Comparison of ENCODE assay signal across 14 mouse cellular contexts in the genomic region with DNA sequence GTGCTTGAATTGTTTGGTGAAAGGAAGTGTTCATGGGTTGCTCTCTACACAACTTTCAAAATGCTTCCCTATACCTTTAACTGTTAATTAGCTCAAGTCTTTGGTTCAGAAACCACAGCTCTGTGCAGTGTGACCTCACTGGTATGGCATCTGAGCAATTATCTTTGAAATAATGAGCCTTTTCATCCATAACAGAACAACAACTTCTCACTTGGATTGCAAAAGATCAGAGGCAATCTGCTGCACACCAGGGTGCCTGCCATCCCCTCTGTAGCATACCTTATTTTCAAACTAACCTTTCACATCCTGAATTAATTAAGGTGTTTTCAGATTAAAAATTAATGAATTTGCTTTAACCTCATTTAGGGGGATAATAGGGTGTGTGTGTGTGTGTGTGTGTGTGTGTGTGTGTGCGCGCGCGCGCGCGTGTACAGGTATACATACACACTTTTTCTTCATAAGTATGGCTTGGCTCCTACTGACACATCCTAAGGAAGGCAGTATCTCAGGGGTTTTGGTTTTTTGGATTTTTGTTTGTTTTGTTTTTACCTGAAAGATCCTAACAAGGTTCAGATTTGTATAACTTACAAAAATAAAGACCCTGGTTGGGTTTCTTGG.
DNase-seq lines count a peak whose midpoint lies in the region; ATAC-seq and TF ChIP-seq lines count a peak whose summit lies in the region.
"Had no signal": no experiment of that assay in that cellular context is flagged by ENCODE, and none has a peak within 500 bp of the region (broad histone marks: within the 10 kb centered on the region; RNA-seq: fewer than 3 reads in every experiment).

No protein-coding gene starts in this region.

- TF ChIP-seq CTCF in hindbrain, postnatal 0 days (IDR thresholded peaks at IDR 0.05; ENCODE audit: low read depth), result no peak

- H3K4me2 ChIP-seq in forebrain, embryonic 11.5 days (ENCODE audit: low read depth, low read length, severe bottlenecking), result no peak overlapping the region
- H3K4me2 ChIP-seq in hindbrain, postnatal 0 days (ENCODE audit: low read depth, low read length), result no peak overlapping the region
- H3K4me2 ChIP-seq: limb, embryonic 15.5 days; stomach, embryonic 15.5 days had no signal

- peak; percentile 95 for ATAC-seq in forebrain, embryonic 11.5 days (replicated peaks; ENCODE audit: low FRiP score)
- ATAC-seq in hindbrain, postnatal 0 days, result peak; percentile 77
- ATAC-seq: intestine, postnatal 0 days had no signal

- DNase-seq in cerebellum, postnatal 36 days, result peak; percentile 5 to 7
- no peak for DNase-seq in cerebellum, adult 11-12 months
- peak; percentile 28 for DNase-seq in ES-CJ7 (ENCODE audit: low read depth, low spot score)
- peak; percentile 73 for DNase-seq in forebrain, embryonic 11.5 days (ENCODE audit: low spot score)
- DNase-seq in hindbrain, postnatal 0 days (ENCODE audit: low spot score), result peak; percentile 56
- no peak for DNase-seq in urinary bladder, adult 18-20 months (ENCODE audit: low spot score in 2 of 2)
- DNase-seq in liver, result no peak
- DNase-seq in adrenal gland, postnatal 10 days, result no peak
- DNase-seq: layer of hippocampus, adult 9-11 months; lung, postnatal 4 days; right cerebral cortex, postnatal 4 days had no signal

- H3K9ac ChIP-seq in forebrain, embryonic 11.5 days (ENCODE audit: low read length), result no peak overlapping the region
- H3K9ac ChIP-seq in hindbrain, postnatal 0 days (replicated peaks; ENCODE audit: low read length), result no peak overlapping the region
- H3K9ac ChIP-seq: limb, embryonic 15.5 days; stomach, embryonic 15.5 days had no signal

- WGBS in forebrain, embryonic 11.5 days, result 63% methylated on average over 7 of the region's 7 CpGs
- 89% methylated on average over 7 of the region's 7 CpGs for WGBS in hindbrain, postnatal 0 days

- peaks cover 5% of the 10 kb centered on the region for H3K4me1 ChIP-seq in forebrain, embryonic 11.5 days (replicated peaks; ENCODE audit: control insufficient read depth, insufficient read depth, low read length)
- no peaks in the 10 kb centered on the region for H3K4me1 ChIP-seq in hindbrain, postnatal 0 days (ENCODE audit: insufficient read depth, low read length)
- H3K4me1 ChIP-seq: limb, embryonic 15.5 days; stomach, embryonic 15.5 days had no signal

- no peak overlapping the region for H3K4me3 ChIP-seq in forebrain, embryonic 11.5 days (ENCODE audit: low read depth, low read length)
- H3K4me3 ChIP-seq in hindbrain, postnatal 0 days (ENCODE audit: low read length), result no peak overlapping the region
- H3K4me3 ChIP-seq: limb, embryonic 15.5 days; stomach, embryonic 15.5 days had no signal

- H3K27ac ChIP-seq in forebrain, embryonic 11.5 days (ENCODE audit: low read depth, low read length), result no peak overlapping the region
- no peak overlapping the region for H3K27ac ChIP-seq in hindbrain, postnatal 0 days
- H3K27ac ChIP-seq: limb, embryonic 15.5 days; stomach, embryonic 15.5 days had no signal

- H3K27me3 ChIP-seq in forebrain, embryonic 11.5 days (ENCODE audit: control insufficient read depth, insufficient read depth, low read length), result no peaks in the 10 kb centered on the region
- H3K27me3 ChIP-seq in hindbrain, postnatal 0 days (ENCODE audit: insufficient read depth, low read length), result no peaks in the 10 kb centered on the region
- H3K27me3 ChIP-seq: limb, embryonic 15.5 days; stomach, embryonic 15.5 days had no signal

- no peaks in the 10 kb centered on the region for H3K9me3 ChIP-seq in forebrain, embryonic 11.5 days (ENCODE audit: control insufficient read depth, low read length)
- no peaks in the 10 kb centered on the region for H3K9me3 ChIP-seq in hindbrain, postnatal 0 days (ENCODE audit: low read length)
- H3K9me3 ChIP-seq: limb, embryonic 15.5 days; stomach, embryonic 15.5 days had no signal

- no peaks in the 10 kb centered on the region for H3K36me3 ChIP-seq in forebrain, embryonic 11.5 days (ENCODE audit: control insufficient read depth, insufficient read depth, low read length)
- H3K36me3 ChIP-seq in hindbrain, postnatal 0 days (ENCODE audit: insufficient read depth, low read length), result no peaks in the 10 kb centered on the region
- H3K36me3 ChIP-seq: limb, embryonic 15.5 days; stomach, embryonic 15.5 days had no signal

Comparison
In these comparisons a context has a peak if more than half of its experiments do, and no peak if none do; other contexts are left out.
1. DNase-seq: peak in cerebellum, postnatal 36 days (2 of 2), ES-CJ7 (single experiment), forebrain, embryonic 11.5 days (single experiment) and hindbrain, postnatal 0 days (single experiment); none in cerebellum, adult 11-12 months (single experiment), urinary bladder, adult 18-20 months (0 of 2), liver (single experiment) and adrenal gland, postnatal 10 days (single experiment).